Mouse (Mus musculus) kidney, postnatal 0 days (tissue): Measurements from ENCODE around the gene Tmcc3. TPM values are rescaled to one million over a fixed set of nuclear protein-coding genes. Genes with fewer than 3 reads are reported as not detected.
"Not testable (repeated sequence)": the region's sequence is repeated elsewhere in the genome, so short reads cannot be mapped to it uniquely, and the experiment has no call there.

Experiments
- ATAC-seq: fragments of 200-750 bp; cut with Nextera tagmentation; replicated peaks from 2 replicates; pipeline ENCODE4 v1.8.0; 2017; ENCODE audit warnings: low read depth, moderate number of reproducible peaks, moderate TSS enrichment, moderate library complexity; ENCODE audit not compliant: low FRiP score
- DNase-seq: peaks from one replicate; pipeline ENCODE4 v3.0.0-alpha.2; 2016; ENCODE audit warnings: low spot score
- H3K27ac ChIP-seq: fragments of 300-500 bp; sonication (generic); 2 replicates; pipeline ENCODE4 v1.5.1; 2014; ENCODE audit warnings: mild to moderate bottlenecking
- H3K27me3 ChIP-seq: fragments of 300-500 bp; sonication (generic); 2 replicates; pipeline ENCODE4 v1.6.1; 2014; ENCODE audit warnings: low read length, mixed read lengths; ENCODE audit not compliant: insufficient read depth
- H3K36me3 ChIP-seq: fragments of 300-500 bp; sonication (generic); 2 replicates; pipeline ENCODE4 v1.6.1; 2014; ENCODE audit warnings: low read length, mixed read lengths; ENCODE audit not compliant: insufficient read depth
- H3K4me1 ChIP-seq: fragments of 300-500 bp; sonication (generic); replicated peaks from 2 replicates; pipeline ENCODE4 v1.6.1; 2014; ENCODE audit warnings: antibody characterized with exemption, low read length, mixed read lengths; ENCODE audit not compliant: insufficient read depth
- H3K4me2 ChIP-seq: fragments of 300-500 bp; sonication (generic); 2 replicates; pipeline ENCODE4 v1.6.1; 2014; ENCODE audit warnings: mild to moderate bottlenecking, low read length, moderate library complexity, mixed read lengths
- H3K4me3 ChIP-seq: fragments of 300-500 bp; sonication (generic); replicated peaks from 2 replicates; pipeline ENCODE4 v1.5.1; 2014; ENCODE audit warnings: low read depth, low read length
- H3K9ac ChIP-seq: fragments of 300-500 bp; sonication (generic); 2 replicates; pipeline ENCODE4 v1.6.1; 2014; ENCODE audit warnings: low read depth, low read length
- H3K9me3 ChIP-seq: fragments of 300-500 bp; sonication (generic); replicated peaks from 2 replicates; pipeline ENCODE4 v1.6.1; 2016; ENCODE audit warnings: low read length, inconsistent platforms, mixed read lengths
- CTCF ChIP-seq: IDR thresholded peaks from 2 replicates; pipeline ENCODE4 v1.5.1; 2016; ENCODE audit warnings: antibody characterized with exemption, low read depth, mild to moderate bottlenecking, moderate library complexity
- WGBS: fragments of 180-500 bp; shearing (Covaris S2); extraction: QIAGEN DNeasy Blood & Tissue Kit; methylation state at CpG from one replicate; pipeline ENCODE4 v1.1.7; 2014; 5-methylcytosine and 5-hydroxymethylcytosine counted together
- polyA plus RNA-seq: library from polyadenylated mRNA; unstranded; fragments of >200 nt; fragmentation: Nextera tagmentation; extraction: Ambion mirVana; gene quantifications from 2 replicates; pipeline ENCODE4 v1.2.1, GENCODE M21; 2015

The Tmcc3 gene
- polyA plus RNA-seq, 1 experiment from 2014 or later: 7.9 TPM

- Histone ChIP-seq H3K36me3 (no peaks in the 10 kb centered on the region), H3K4me3 (no peak overlapping the region), H3K9ac (no peak overlapping the region), H3K27ac (no peak overlapping the region), H3K4me2 (no peak overlapping the region), H3K27me3 (no peaks in the 10 kb centered on the region), H3K9me3 (no peaks in the 10 kb centered on the region), H3K4me1 (no peaks in the 10 kb centered on the region)
- DNase-seq (no peak), ATAC-seq (no peak)
- TF ChIP-seq CTCF: no peak
Observed at GRCm38 (mm10) chr10:94531482-94531881, 219.7 kb downstream of the Tmcc3 start.

GRCm38 (mm10) chr10:94533081-94533724 is 221.5 kb downstream of the Tmcc3 start:
- DNase-seq: no peak
- 67% methylated on average over 6 of the region's 6 CpGs for WGBS
- Histone ChIP-seq H3K4me1 (no peaks in the 10 kb centered on the region), H3K27me3 (no peaks in the 10 kb centered on the region), H3K4me2 (no peak overlapping the region), H3K36me3 (no peaks in the 10 kb centered on the region), H3K9ac (no peak overlapping the region), H3K9me3 (no peaks in the 10 kb centered on the region), H3K27ac (no peak overlapping the region), H3K4me3 (no peak overlapping the region)
- TF ChIP-seq CTCF: no peak
- no peak for ATAC-seq

GRCm38 (mm10) chr10:94538623-94539022 is 226.9 kb downstream of the Tmcc3 start:
- H3K36me3 ChIP-seq, H3K4me3 ChIP-seq, H3K9ac ChIP-seq, ATAC-seq, H3K27me3 ChIP-seq, H3K4me1 ChIP-seq, H3K4me2 ChIP-seq, DNase-seq, H3K9me3 ChIP-seq, H3K27ac ChIP-seq: not testable (repeated sequence)
- WGBS: 96% methylated on average over 2 of the region's 2 CpGs

- WGBS: 73% methylated on average over 4 of the region's 4 CpGs
- Histone ChIP-seq H3K4me2 (no peak overlapping the region), H3K36me3 (no peaks in the 10 kb centered on the region), H3K4me3 (no peak overlapping the region), H3K4me1 (no peaks in the 10 kb centered on the region), H3K9ac (no peak overlapping the region), H3K27ac (no peak overlapping the region), H3K27me3 (no peaks in the 10 kb centered on the region), H3K9me3 (no peaks in the 10 kb centered on the region)
- TF ChIP-seq CTCF: no peak
- no peak for DNase-seq
- no peak for ATAC-seq
Observed at GRCm38 (mm10) chr10:94540241-94540640, 228.5 kb downstream of the Tmcc3 start.

GRCm38 (mm10) chr10:94543956-94544355 is 232.2 kb downstream of the Tmcc3 start:
- no peak overlapping the region for H3K4me3 ChIP-seq
- TF ChIP-seq CTCF: no peak
- no peak for ATAC-seq
- H3K4me1 ChIP-seq: no peaks in the 10 kb centered on the region
- H3K4me2 ChIP-seq: no peak overlapping the region
- no peaks in the 10 kb centered on the region for H3K36me3 ChIP-seq
- H3K27me3 ChIP-seq: no peaks in the 10 kb centered on the region
- WGBS: 40% methylated on average over 8 of the region's 8 CpGs
- no peak for DNase-seq
- no peaks in the 10 kb centered on the region for H3K9me3 ChIP-seq
- no peak overlapping the region for H3K27ac ChIP-seq
- no peak overlapping the region for H3K9ac ChIP-seq

GRCm38 (mm10) chr10:94544803-94545202 is 233.1 kb downstream of the Tmcc3 start:
- no peak overlapping the region for H3K4me3 ChIP-seq
- ATAC-seq: no peak
- H3K9ac ChIP-seq: no peak overlapping the region
- 20% methylated on average over 8 of the region's 8 CpGs for WGBS
- no peaks in the 10 kb centered on the region for H3K36me3 ChIP-seq
- H3K4me2 ChIP-seq: peak overlapping the region; percentile 56
- peak; percentile 43 for DNase-seq
- no peaks in the 10 kb centered on the region; the same call in 1 of the 2 replicates for H3K4me1 ChIP-seq
- H3K27me3 ChIP-seq: no peaks in the 10 kb centered on the region
- peak overlapping the region; percentile 74 for H3K27ac ChIP-seq
- no peak for TF ChIP-seq CTCF
- H3K9me3 ChIP-seq: no peaks in the 10 kb centered on the region
